Mouse (Mus musculus) neural tube, embryonic 14.5 days (tissue): ENCODE results near the gene Adcy2. TPM values are rescaled to one million over a fixed set of nuclear protein-coding genes. Genes with fewer than 3 reads are reported as not detected.
A peak's percentile ranks its signal among the peaks of the same experiment; 100 is the strongest.

Experiments
- ATAC-seq: fragments of 200-750 bp; cut with Nextera tagmentation; 2 replicates; pipeline ENCODE4 v1.8.0; 2017; ENCODE audit warnings: low read depth, mild to moderate bottlenecking, moderate TSS enrichment, moderate library complexity
- H3K27ac ChIP-seq: fragments of 300-500 bp; sonication (generic); 2 replicates; pipeline ENCODE4 v1.5.1; 2014; ENCODE audit warnings: low read depth, mild to moderate bottlenecking, control low read depth, low read length, moderate library complexity, mixed read lengths
- H3K27me3 ChIP-seq: fragments of 300-500 bp; sonication (generic); 2 replicates; pipeline ENCODE4 v1.6.1; 2014; ENCODE audit warnings: low read length; ENCODE audit not compliant: control insufficient read depth, insufficient read depth
- H3K36me3 ChIP-seq: fragments of 300-500 bp; sonication (generic); 2 replicates; pipeline ENCODE4 v1.6.1; 2014; ENCODE audit warnings: low read length, mixed read lengths; ENCODE audit not compliant: control insufficient read depth, insufficient read depth
- H3K4me1 ChIP-seq: fragments of 300-500 bp; sonication (generic); 2 replicates; pipeline ENCODE4 v1.6.1; 2014; ENCODE audit warnings: low read length; ENCODE audit not compliant: control insufficient read depth, insufficient read depth
- H3K4me2 ChIP-seq: fragments of 300-500 bp; sonication (generic); 2 replicates; pipeline ENCODE4 v1.6.1; 2014; ENCODE audit warnings: mild to moderate bottlenecking, low read depth, low read length, control low read depth
- H3K4me3 ChIP-seq: fragments of 300-500 bp; sonication (generic); 2 replicates; pipeline ENCODE4 v1.5.1; 2014; ENCODE audit warnings: low read depth, low read length, control low read depth, mixed read lengths
- H3K9ac ChIP-seq: fragments of 300-500 bp; sonication (generic); replicated peaks from 2 replicates; pipeline ENCODE4 v1.6.1; 2014; ENCODE audit warnings: low read depth, mild to moderate bottlenecking, control low read depth, low read length, mixed read lengths
- H3K9me3 ChIP-seq: fragments of 300-500 bp; sonication (generic); 2 replicates; pipeline ENCODE4 v1.6.1; 2016; ENCODE audit warnings: low read length; ENCODE audit not compliant: control insufficient read depth
- WGBS: fragments of 180-500 bp; shearing (Covaris S2); extraction: QIAGEN DNeasy Blood & Tissue Kit; methylation state at CpG from one replicate; pipeline ENCODE4 v1.1.7; 2014; 5-methylcytosine and 5-hydroxymethylcytosine counted together
- polyA plus RNA-seq: library from polyadenylated mRNA; unstranded; fragments of >200 nt; fragmentation: Nextera tagmentation; extraction: Ambion mirVana; gene quantifications from 2 replicates; pipeline ENCODE4 v1.2.1, GENCODE M21; 2014

The Adcy2 gene
- polyA plus RNA-seq, 1 experiment from 2014 or later, result 21.1 TPM

- no peaks in the 10 kb centered on the region for H3K27me3 ChIP-seq
- H3K4me2 ChIP-seq, result no peak overlapping the region
- H3K4me1 ChIP-seq, result no peaks in the 10 kb centered on the region
- 81% methylated on average over 2 of the region's 2 CpGs for WGBS
- H3K9me3 ChIP-seq, result no peaks in the 10 kb centered on the region
- ATAC-seq, result no peak
- H3K27ac ChIP-seq, result no peak overlapping the region
- H3K36me3 ChIP-seq, result no peaks in the 10 kb centered on the region
- H3K4me3 ChIP-seq, result no peak overlapping the region
- H3K9ac ChIP-seq, result no peak overlapping the region
Measured at GRCm38 (mm10) chr13:68773599-68774211, 225.6 kb downstream of the Adcy2 start.

DNA sequence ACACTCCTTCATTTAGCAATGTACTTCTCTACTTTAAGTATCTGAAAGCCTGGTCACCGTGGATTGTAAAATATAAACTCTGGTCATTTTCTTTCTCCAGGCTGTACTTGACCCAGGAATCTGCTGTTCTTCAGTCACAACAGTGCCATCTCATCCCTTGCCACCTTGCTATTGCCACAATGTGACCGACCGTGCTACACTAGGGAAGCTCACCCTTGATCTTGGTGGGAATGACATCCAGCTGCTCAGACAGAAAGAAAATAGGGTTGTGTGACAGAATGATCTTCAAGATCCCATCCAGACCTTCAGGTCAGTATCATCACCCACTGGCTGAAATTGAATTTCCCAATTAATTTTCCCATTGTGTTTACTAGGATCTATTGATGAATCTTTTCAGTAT is 230.8 kb downstream of the Adcy2 start:
- Histone ChIP-seq H3K9me3 (no peaks in the 10 kb centered on the region), H3K4me2 (no peak overlapping the region), H3K4me1 (no peaks in the 10 kb centered on the region), H3K4me3 (no peak overlapping the region), H3K27ac (no peak overlapping the region), H3K9ac (no peak overlapping the region), H3K27me3 (no peaks in the 10 kb centered on the region), H3K36me3 (no peaks in the 10 kb centered on the region)
- 95% methylated on average over 3 of the region's 3 CpGs for WGBS
- no peak for ATAC-seq

GRCm38 (mm10) chr13:68765896-68766578 is 233.3 kb downstream of the Adcy2 start:
- 82% methylated on average over 8 of the region's 8 CpGs for WGBS
- no peak overlapping the region for H3K4me3 ChIP-seq
- H3K27ac ChIP-seq, result no peak overlapping the region
- H3K4me1 ChIP-seq, result no peaks in the 10 kb centered on the region
- no peak overlapping the region for H3K9ac ChIP-seq
- H3K4me2 ChIP-seq, result no peak overlapping the region
- no peaks in the 10 kb centered on the region for H3K9me3 ChIP-seq
- no peaks in the 10 kb centered on the region for H3K27me3 ChIP-seq
- ATAC-seq, result no peak
- H3K36me3 ChIP-seq, result no peaks in the 10 kb centered on the region

- H3K27me3 ChIP-seq, result no peaks in the 10 kb centered on the region
- H3K27ac ChIP-seq, result no peak overlapping the region
- H3K4me3 ChIP-seq, result no peak overlapping the region
- H3K9ac ChIP-seq, result no peak overlapping the region
- no peak overlapping the region for H3K4me2 ChIP-seq
- H3K9me3 ChIP-seq, result no peaks in the 10 kb centered on the region
- no peak for ATAC-seq
- H3K36me3 ChIP-seq, result no peaks in the 10 kb centered on the region
- no peaks in the 10 kb centered on the region for H3K4me1 ChIP-seq
- WGBS, result 84% methylated on average over 3 of the region's 3 CpGs
Measured at GRCm38 (mm10) chr13:68764614-68765013, 234.7 kb downstream of the Adcy2 start.

DNA sequence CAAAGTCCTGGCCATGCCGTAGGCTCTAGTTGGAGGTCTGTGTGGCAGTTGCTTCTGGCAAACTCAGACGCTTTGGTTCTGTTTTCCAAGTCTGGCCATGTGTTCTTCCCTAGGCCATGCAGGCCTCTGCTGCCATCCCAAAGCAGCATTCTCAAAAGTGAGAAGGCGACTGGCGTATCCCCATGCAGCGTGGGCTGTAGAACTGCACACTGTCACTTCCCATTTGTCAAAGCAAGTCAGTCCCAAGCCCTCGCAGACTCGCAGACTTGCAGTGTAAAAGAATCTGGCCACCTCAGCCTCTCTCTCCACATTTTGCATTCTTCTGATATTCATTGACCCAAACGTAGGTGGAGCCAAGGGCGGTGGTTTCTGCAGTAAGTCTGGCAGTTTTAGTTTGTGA is 249.5 kb downstream of the Adcy2 start:
- no peak overlapping the region for H3K4me2 ChIP-seq
- ATAC-seq, result no peak
- no peak overlapping the region for H3K4me3 ChIP-seq
- no peaks in the 10 kb centered on the region for H3K27me3 ChIP-seq
- WGBS, result 66% methylated on average over 9 of the region's 9 CpGs
- H3K9me3 ChIP-seq, result no peaks in the 10 kb centered on the region
- no peaks in the 10 kb centered on the region for H3K36me3 ChIP-seq
- no peaks in the 10 kb centered on the region for H3K4me1 ChIP-seq
- H3K27ac ChIP-seq, result no peak overlapping the region
- no peak overlapping the region for H3K9ac ChIP-seq

- no peaks in the 10 kb centered on the region for H3K9me3 ChIP-seq
- no peaks in the 10 kb centered on the region for H3K4me1 ChIP-seq
- WGBS, result 90% methylated on average over 2 of the region's 2 CpGs
- H3K36me3 ChIP-seq, result no peaks in the 10 kb centered on the region
- H3K4me2 ChIP-seq, result no peak overlapping the region
- no peak overlapping the region for H3K4me3 ChIP-seq
- no peak for ATAC-seq
- H3K9ac ChIP-seq, result no peak overlapping the region
- H3K27ac ChIP-seq, result no peak overlapping the region
- no peaks in the 10 kb centered on the region for H3K27me3 ChIP-seq
Measured at GRCm38 (mm10) chr13:68749370-68749769, 250.0 kb downstream of the Adcy2 start.

- Histone ChIP-seq H3K9me3 (no peaks in the 10 kb centered on the region), H3K27ac (no peak overlapping the region), H3K4me3 (no peak overlapping the region), H3K36me3 (no peaks in the 10 kb centered on the region), H3K4me2 (no peak overlapping the region), H3K4me1 (no peaks in the 10 kb centered on the region), H3K27me3 (no peaks in the 10 kb centered on the region), H3K9ac (no peak overlapping the region)
- WGBS, result 84% methylated on average over 5 of the region's 5 CpGs
- no peak for ATAC-seq
Measured at GRCm38 (mm10) chr13:68745426-68745825, 253.9 kb downstream of the Adcy2 start.

GRCm38 (mm10) chr13:68712661-68713060 is 286.7 kb downstream of the Adcy2 start:
- Histone ChIP-seq H3K27ac (no peak overlapping the region), H3K36me3 (no peaks in the 10 kb centered on the region), H3K27me3 (no peaks in the 10 kb centered on the region), H3K4me1 (no peaks in the 10 kb centered on the region), H3K4me3 (no peak overlapping the region), H3K4me2 (no peak overlapping the region), H3K9ac (no peak overlapping the region), H3K9me3 (no peaks in the 10 kb centered on the region)
- no peak for ATAC-seq

DNA sequence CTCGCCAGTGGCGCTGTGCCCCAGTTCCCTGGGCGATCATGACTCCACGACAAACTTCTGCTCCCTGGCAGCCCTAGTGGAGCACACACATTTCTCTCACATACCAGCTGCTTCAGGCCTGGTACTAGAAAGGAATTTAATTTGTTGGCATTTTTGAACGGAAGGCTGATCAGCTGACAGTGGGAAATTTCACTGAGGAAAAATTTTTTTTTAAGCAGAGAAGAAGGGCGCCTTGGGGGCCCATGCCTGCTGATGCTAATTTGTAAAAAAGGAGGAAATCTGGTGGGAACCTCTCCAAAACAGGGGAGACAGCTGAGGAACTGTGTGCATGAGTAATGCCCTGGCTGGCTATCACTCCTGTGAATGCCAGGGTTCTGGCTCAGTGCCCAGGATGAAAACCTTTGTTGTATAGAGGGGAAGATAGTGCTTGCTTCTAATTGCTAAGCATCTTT is 292.0 kb downstream of the Adcy2 start:
- ATAC-seq, result peak; percentile 98
- no peak overlapping the region for H3K9ac ChIP-seq
- peak overlapping the region; percentile 39; the same call in 1 of the 2 replicates for H3K27ac ChIP-seq
- H3K4me2 ChIP-seq, result no peak overlapping the region
- H3K4me3 ChIP-seq, result no peak overlapping the region
- 49% methylated on average over 6 of the region's 6 CpGs for WGBS
- H3K27me3 ChIP-seq, result no peaks in the 10 kb centered on the region
- no peaks in the 10 kb centered on the region for H3K9me3 ChIP-seq
- H3K36me3 ChIP-seq, result no peaks in the 10 kb centered on the region
- no peaks in the 10 kb centered on the region for H3K4me1 ChIP-seq
